Mouse (Mus musculus): Measurements from ENCODE around the gene Gm20894.
"Not testable (repeated sequence)": the region's sequence is repeated elsewhere in the genome, so short reads cannot be mapped to it uniquely, and the experiment has no call there.

Gm20894 gene

GRCm38 (mm10) chrY:28271412-28271811, at the start of gene Gm20894:
Gene Gm20894 (minus strand): TSS chrY:28271512.
- DNase-seq (ENCODE audit: low read depth, low spot score), result not testable (repeated sequence)
